Mouse (Mus musculus) testis, adult 2 months (tissue): ENCODE measurements around the gene Zmym3. TPM values are rescaled to one million over a fixed set of nuclear protein-coding genes. Genes with fewer than 3 reads are reported as not detected.

Experiments
- H3K27ac ChIP-seq: fragments of 200-500 bp; 2 replicates; pipeline ENCODE4 v1.5.1; 2012; ENCODE audit warnings: low read depth, low read length; ENCODE audit not compliant: control insufficient read depth, insufficient read depth
- H3K27me3 ChIP-seq: fragments of 200-500 bp; 2 replicates; pipeline ENCODE4 v1.6.1; 2012; ENCODE audit warnings: mild to moderate bottlenecking, low read length, moderate library complexity; ENCODE audit not compliant: control insufficient read depth, insufficient read depth
- H3K36me3 ChIP-seq: fragments of 200-500 bp; 2 replicates; pipeline ENCODE4 v1.6.1; 2012; ENCODE audit warnings: mild to moderate bottlenecking, low read length; ENCODE audit not compliant: control insufficient read depth, insufficient read depth
- H3K4me1 ChIP-seq: fragments of 200-500 bp; 2 replicates; pipeline ENCODE4 v1.6.1; 2012; ENCODE audit warnings: low read length; ENCODE audit not compliant: control insufficient read depth, insufficient read depth
- H3K4me3 ChIP-seq: fragments of 200-500 bp; 2 replicates; pipeline ENCODE4 v1.5.1; 2012; ENCODE audit warnings: low read depth, mild to moderate bottlenecking, low read length, moderate library complexity, mixed read lengths; ENCODE audit not compliant: control insufficient read depth
- CTCF ChIP-seq: fragments of 200-500 bp; IDR thresholded peaks from 2 replicates; pipeline ENCODE4 v1.5.1; 2012; ENCODE audit warnings: low read depth, mild to moderate bottlenecking, inconsistent platforms, low read length, moderate library complexity; ENCODE audit not compliant: control insufficient read depth, insufficient read depth, insufficient replicate concordance
- POLR2A ChIP-seq: fragments of 200-500 bp; IDR thresholded peaks from 2 replicates; pipeline ENCODE4 v1.6.1; 2012; ENCODE audit warnings: low read depth, mild to moderate bottlenecking, inconsistent platforms, low read length, moderate library complexity; ENCODE audit not compliant: control insufficient read depth
- polyA plus RNA-seq: library from polyadenylated mRNA; depleted of rRNA; stranded (reverse); fragments of >200 nt; gene quantifications from 2 replicates; pipeline ENCODE4 v1.2.3, GENCODE M21; 2012

Gene Zmym3
- polyA plus RNA-seq, 1 experiment: 43.4 TPM

DNA sequence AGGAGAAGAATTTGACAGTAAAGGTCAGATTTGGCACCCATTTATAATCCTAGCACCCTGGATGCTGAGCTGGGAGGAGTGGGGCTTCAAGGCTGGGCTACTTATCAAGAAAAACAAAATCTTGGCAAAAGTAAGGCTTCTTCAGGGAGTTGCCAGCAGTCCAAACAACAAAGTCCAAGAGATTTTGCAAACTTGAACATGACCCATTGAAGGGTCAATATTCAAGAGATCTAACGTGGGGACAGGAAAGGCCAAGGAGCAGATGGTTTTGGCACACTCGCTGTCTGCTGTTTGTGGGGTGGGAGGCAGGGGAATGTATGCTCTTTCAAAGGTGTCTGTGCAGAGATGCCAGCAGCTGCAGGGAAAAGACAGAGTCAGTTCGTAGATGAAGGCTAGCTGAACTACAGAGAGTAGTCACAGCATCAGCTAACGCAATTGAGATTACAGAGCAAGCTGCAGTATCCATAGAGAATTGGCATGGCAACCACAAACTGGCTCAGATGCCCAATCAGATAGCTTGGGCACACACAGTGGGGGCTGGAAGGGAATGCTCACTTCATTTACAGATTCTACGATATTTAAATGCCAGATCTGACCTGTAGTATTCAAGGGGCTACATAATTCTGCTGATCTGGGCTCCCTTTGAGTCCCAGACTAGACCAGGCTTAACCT lies 31.6 kb downstream of the Zmym3 start:
- Histone ChIP-seq H3K27ac (no peak overlapping the region), H3K4me3 (no peak overlapping the region), H3K27me3 (no peaks in the 10 kb centered on the region), H3K36me3 (no peaks in the 10 kb centered on the region), H3K4me1 (no peaks in the 10 kb centered on the region; the same call in 1 of the 2 replicates)
- TF ChIP-seq POLR2A: no peak
- TF ChIP-seq CTCF: no peak

DNA sequence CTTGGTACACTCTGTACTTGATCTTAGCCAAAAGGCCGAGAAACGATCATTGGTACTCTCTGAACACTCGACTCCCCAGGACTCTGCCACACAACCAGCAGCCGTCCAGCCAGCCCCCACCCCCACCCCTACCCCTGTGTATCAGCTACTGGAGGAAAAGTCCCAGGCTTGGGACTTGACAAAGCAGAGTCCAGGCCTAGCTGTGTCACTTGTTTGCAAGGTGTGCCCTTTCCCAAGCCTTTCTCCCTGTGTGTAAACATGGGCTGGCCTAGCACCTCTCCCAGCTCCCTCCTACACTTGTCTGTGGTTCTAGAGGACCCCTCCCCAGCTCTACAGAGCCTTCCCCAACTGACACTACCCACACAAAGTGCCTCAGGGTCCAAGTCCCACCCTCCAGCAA lies 34.4 kb downstream of the Zmym3 start:
- H3K4me1 ChIP-seq: no peaks in the 10 kb centered on the region; the same call in 1 of the 2 replicates
- H3K27me3 ChIP-seq: no peaks in the 10 kb centered on the region
- H3K27ac ChIP-seq: no peak overlapping the region
- no peak for TF ChIP-seq CTCF
- no peak for TF ChIP-seq POLR2A
- no peaks in the 10 kb centered on the region for H3K36me3 ChIP-seq
- no peak overlapping the region for H3K4me3 ChIP-seq

DNA sequence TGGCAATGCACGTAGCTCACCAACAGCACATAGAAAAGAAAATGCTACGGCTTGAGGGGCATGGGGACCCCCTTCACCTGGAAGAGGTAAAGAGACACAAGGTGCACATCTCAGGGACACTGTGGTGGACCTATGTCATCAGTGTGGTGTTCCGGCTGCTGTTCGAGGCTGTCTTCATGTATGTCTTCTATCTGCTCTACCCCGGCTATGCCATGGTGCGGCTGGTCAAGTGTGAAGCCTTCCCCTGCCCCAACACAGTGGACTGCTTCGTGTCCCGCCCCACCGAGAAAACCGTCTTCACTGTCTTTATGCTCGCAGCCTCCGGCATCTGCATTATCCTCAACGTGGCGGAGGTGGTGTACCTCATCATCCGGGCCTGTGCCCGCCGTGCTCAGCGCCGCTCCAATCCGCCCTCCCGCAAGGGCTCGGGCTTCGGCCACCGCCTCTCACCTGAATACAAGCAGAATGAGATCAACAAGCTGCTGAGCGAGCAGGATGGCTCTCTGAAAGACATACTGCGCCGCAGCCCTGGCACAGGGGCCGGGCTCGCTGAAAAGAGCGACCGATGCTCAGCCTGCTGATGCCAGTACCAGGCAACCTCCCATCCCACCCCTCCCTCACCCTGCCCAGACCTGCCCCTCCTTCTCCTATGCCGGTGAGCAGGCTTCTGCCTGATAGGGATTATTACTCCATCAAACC lies 36.1 kb downstream of the Zmym3 start:
- TF ChIP-seq CTCF: no peak
- TF ChIP-seq POLR2A: no peak
- Histone ChIP-seq H3K4me3 (no peak overlapping the region), H3K36me3 (no peaks in the 10 kb centered on the region), H3K4me1 (no peaks in the 10 kb centered on the region; the same call in 1 of the 2 replicates), H3K27ac (no peak overlapping the region), H3K27me3 (no peaks in the 10 kb centered on the region)

DNA sequence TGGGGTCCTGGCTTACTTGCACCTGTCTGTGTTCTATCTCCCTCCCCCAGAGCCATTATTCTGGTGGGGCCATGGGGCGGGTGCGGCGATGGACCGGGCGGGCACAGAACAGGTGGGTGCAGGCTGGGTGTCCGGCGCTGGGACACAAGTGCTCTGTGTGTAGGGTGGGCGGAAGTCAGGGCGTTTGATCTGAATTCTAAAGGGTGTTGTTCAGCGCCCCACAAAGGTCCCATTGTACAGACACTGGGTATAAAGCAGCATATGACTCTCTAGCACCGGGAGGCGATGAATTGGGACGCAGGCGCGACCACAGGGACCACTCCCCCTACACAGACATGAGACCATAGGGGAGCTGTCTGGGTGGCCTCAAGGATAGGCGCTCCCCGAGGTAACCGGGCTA lies 37.2 kb downstream of the Zmym3 start:
- no peak overlapping the region for H3K27ac ChIP-seq
- TF ChIP-seq POLR2A (no peak), CTCF (no peak)
- H3K27me3 ChIP-seq: no peaks in the 10 kb centered on the region
- H3K4me1 ChIP-seq: no peaks in the 10 kb centered on the region; the same call in 1 of the 2 replicates
- no peaks in the 10 kb centered on the region for H3K36me3 ChIP-seq
- H3K4me3 ChIP-seq: no peak overlapping the region

DNA sequence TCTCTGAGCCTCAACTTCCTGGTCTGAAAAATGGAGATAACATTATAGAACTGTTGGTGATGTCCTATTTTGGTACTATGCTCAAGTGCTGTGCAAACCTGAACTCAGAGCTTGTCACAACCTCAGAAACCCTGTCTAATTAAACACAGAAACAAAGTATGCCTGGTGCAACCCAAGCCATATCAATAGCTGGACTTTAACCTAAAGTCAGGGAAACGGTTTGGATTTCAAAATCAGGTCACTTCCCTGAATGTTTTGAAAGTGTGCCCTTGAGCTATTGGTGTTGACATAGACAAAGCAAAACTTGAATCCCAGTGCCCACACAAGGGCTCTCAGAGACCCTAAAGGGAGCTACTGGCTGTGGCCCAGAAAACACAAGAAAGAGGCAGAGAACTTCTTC lies 40.9 kb downstream of the Zmym3 start:
- Histone ChIP-seq H3K27ac (no peak overlapping the region), H3K4me1 (no peaks in the 10 kb centered on the region; the same call in 1 of the 2 replicates), H3K4me3 (no peak overlapping the region), H3K27me3 (no peaks in the 10 kb centered on the region), H3K36me3 (no peaks in the 10 kb centered on the region)
- TF ChIP-seq CTCF: no peak
- TF ChIP-seq POLR2A: no peak

DNA sequence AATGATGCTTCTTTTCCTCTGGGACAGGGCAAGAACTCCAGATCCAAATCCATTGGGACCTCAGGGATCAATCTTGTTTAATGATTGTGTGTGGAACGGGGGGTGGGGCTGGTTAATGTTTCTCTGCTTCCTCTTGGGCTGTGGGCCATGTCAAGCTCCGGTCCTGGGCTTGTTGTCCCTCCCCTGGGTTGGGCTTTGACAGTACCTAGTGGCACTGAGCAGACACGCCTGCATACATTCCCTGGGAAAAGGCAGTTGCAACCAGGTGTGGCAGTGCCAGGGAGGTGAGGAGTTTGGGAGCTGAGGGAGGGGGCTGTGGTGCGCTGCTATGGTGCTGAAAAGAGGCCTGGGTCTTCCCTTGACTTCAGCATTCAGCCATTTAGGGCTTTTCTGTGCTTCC lies 43.6 kb downstream of the Zmym3 start:
- Histone ChIP-seq H3K27me3 (no peaks in the 10 kb centered on the region), H3K4me1 (no peaks in the 10 kb centered on the region)

DNA sequence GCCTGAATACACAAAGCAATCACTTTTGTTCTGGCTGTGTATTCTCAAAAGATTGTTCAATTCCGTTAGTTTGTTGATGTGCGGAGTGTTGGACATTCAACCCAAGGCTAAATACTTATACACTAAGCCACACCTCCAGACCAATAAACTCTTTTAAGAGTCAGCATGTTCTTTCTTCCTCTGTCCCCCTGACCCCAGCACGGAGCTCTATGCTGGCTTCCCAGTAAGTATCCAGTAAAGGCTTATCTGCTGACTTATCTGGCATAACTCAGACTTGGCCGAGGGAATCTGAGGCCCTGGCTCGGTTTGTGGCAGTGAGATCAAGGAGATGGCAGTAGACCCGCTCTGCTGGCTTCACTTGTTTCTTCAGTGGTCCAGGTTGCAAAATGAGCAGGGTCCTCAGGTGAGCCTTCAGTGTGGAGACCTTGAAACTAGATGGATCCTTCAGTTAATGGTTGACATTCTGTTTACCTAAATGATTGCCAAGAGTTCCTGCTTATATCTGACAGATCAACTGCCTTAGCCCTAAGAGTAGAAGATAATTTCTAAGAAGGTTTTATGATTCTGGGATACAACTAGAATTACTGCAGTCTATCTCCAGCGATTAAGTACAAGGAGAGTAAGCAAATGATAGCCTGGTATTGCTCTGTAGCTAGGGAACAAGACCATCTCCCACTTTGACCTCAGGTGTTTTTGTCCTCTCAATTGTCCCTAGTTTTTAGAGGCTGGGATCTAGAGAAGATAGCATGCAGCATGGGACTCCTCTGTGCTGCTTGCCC lies 44.3 kb downstream of the Zmym3 start, which contains the start of gene Gjb1:
Gjb1 (plus strand) TSS at position 189 of the 779 bp plus-strand sequence.
- Histone ChIP-seq H3K27ac (no peak within 1 kb of the TSS), H3K27me3 (no peaks in the 10 kb centered on the region), H3K36me3 (no peaks in the 10 kb centered on the region), H3K4me3 (peak within 1 kb of the TSS; percentile 14; the same call in 1 of the 2 replicates), H3K4me1 (no peaks in the 10 kb centered on the region)
- no peak for TF ChIP-seq CTCF

More for the DNA sequence above, 43.6 kb downstream of the Zmym3 start:
- Histone ChIP-seq H3K27ac (no peak overlapping the region), H3K36me3 (no peaks in the 10 kb centered on the region), H3K4me3 (peak overlapping the region; percentile 14; the same call in 1 of the 2 replicates)
- no peak for TF ChIP-seq CTCF
- TF ChIP-seq POLR2A: no peak
